Mouse (Mus musculus): ENCODE results near the gene Nr2f2.

Gene Nr2f2

DNA sequence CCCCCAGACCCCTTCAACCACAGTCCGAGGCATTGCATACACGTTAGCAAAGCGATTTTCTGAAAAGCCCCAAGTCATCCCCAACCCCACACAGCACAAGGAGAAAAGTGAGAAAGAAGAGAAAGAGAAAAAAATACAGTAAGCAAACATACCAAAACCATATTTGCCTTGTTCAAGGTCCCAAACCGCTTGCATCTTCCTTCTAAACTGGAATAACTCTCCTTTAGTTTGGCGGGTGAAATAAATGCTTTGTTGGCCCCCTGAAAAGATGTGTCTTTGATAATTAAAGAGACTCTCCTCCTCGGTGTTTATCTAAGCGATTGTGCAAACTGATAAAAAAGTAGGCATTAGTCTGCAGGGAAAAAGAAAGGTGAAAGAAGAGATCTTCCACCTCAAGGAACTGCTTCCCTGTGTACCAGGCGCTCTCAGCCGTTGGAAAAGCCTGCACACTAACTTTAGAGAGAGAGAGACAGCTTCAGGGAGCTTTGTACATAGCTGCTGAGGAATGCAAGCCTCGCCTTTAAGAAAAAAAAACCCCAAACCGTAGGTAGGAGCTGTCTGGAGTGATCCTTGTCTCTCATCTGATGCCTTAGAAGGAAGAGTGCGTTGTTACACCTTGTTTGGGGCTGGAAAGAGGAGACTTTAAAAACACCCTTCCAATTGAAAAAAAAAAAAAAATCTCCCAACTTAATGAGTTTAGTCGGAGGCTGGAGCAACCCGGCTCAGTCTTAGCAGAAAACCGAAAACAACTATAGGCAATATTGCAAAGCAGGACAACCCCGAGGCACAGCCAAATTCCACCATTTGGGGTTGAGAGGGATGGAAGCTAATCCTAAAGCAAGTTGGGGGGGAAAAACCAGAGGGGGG lies at the start of gene Nr2f2:
Gene Nr2f2 (minus strand): TSS at position 795 of the 867 bp plus-strand sequence.
- peak in 1 of 2 experiments; percentile 18 for DNase-seq (ENCODE audit: low spot score in 2 of 2)

DNA sequence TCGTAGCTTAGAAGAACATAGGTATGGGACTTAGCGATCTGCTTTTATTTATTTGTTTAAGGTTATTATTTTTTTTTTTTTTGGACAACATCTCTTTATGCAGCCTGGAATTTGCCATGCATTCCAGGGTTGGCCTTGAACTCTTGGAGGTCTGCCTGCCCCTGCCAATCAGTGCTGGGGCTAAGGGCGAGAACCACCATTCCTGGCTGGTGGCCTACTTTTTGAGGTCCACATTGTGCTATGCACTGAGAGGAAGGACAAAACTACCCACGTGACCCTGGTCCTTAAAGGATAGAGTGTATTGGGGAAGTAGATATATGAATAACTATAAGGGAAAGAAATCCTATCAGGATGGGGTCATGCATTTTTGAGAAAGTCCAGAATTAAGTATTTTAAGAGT lies 47.9 kb upstream of the Nr2f2 start:
- no peak for DNase-seq (ENCODE audit: low spot score in 2 of 2)

DNA sequence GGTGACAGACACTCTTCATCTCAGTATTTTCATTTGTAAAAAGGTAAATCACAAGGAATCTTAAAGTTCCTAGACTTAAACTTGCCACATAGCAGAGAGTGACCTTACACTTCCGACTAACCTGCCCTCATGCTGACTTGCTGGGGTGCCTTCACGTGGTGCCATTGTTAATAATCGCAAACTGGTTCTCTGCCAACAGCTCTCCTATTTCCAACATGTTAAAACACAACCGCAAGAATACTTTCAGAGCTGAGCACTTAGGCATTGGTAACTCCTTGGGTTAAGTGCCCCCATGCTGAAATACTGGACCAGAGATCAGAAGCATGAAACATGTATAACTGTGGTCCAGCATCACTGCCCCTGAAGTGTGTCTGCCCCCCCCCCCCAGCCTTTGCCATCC lies 47.1 kb upstream of the Nr2f2 start:
- no peak for DNase-seq (ENCODE audit: low spot score in 2 of 2)

DNA sequence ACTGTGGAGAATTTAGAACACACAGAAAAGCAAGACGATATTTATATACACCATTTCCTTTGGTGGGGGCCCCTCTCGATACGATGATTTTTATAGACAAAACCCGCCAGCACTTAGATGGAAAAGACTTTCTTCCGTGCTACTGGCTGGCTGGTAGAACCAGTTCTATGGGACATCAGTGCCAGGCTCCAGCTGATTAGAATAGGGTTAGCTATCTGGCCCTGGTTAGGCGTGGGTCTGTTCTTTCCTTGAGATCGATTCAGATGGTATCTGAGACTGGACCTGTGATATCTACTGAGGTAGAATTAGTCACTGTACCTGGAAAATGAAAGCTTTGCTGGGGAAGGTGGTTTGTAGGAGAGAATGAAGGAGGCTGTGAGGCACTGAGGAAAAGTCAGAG lies 46.4 kb upstream of the Nr2f2 start:
- no peak for DNase-seq (ENCODE audit: low spot score in 2 of 2)

DNA sequence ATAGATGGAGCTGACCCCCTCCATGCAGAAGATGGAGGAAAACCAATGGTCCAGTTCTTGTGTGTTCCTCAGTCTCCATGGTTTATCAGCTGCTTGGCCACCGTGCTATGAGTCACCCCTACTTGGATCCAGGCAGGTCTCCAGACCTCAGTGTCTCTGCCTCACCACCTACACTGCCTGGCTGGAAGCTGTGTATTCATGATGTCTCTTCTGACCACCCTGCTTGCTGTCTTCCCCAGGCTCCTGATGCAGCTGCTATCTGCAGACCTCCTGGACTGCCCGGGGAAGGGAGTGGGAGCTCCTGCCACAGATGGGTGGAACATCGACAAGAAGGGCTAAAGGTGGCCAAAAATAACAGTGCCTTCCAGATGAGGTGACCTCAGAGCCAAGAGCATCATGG lies 43.8 kb upstream of the Nr2f2 start:
- no peak for DNase-seq (ENCODE audit: low spot score in 2 of 2)

DNA sequence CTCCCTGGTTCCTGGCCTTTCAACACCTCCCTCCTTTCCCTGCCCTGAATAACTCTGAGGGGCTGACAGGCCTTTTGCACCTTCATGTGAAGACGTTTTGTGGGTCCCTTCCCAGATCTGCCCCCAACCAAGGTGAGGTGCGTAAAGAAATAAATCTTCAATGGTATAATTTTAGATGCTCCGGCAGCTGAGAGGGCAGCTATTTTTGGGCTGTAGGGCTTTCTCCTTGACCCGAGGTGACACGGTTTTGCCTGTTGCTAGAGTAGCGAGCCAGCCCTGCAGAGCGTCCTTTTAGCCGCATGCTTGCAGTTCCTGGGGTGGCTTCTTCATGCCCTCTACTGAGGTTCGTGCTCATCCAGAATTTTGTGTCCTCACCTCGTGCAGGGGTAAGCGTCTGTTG lies 43.4 kb upstream of the Nr2f2 start:
- DNase-seq (ENCODE audit: low spot score in 2 of 2): no peak

DNA sequence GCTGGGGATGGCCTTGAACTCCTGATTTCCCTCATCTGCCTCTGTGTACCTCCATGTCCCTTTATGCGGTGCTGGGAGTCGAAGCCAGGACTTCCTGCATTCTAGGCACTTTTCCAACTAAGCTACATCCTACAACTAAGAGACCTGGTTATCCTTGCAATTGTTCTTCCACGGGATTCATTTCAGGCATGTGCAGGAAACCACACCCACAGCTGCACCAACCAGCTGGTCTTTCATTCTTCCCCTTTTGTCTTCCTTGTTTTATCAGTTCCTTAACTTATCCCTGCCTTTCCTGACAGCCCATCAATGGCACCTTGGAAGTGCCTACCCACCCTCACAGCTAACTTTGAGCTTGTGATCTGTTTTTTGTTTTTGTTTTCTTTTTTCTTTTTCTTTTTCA lies 42.3 kb upstream of the Nr2f2 start:
- no peak for DNase-seq (ENCODE audit: low spot score in 2 of 2)

DNA sequence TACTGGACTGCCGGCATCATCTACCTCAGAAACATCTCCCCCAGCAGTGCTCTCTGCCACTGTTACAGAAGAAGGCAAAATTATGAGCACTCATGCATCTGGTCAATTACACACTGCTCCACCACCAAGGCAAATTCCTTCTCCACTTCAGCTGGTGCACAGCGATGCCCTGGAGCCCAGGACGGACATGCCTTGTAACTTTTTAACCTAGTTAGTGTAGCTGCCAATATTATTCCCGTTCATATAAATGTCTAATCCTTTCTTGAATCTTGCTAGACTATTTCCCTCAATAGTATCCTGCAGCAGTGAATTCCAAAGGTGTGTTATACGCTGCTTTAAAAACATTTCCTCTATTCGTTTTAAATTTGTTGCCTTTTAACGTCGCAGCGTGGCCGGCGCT lies 40.6 kb upstream of the Nr2f2 start:
- DNase-seq (ENCODE audit: low spot score in 2 of 2): no peak

DNA sequence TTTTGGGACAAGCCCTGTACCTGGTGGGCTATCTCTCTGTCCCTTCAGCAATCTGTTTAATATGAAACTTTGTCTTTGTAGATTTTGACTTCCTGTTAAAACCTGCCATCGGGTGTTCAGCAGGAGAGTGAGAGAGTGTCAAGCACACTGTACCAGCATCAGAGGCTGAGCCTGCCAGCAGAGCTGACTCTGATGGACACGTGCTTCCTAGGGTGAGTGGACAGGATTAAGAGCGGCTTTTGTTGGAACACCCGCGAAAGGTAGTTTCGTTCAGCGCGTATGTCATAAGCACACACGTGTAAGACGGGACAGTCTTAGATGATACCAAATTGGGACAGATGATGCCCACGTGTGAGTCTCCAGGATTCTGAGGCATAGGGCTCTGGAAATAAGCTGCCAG lies 40.0 kb upstream of the Nr2f2 start:
- DNase-seq (ENCODE audit: low spot score in 2 of 2): no peak

DNA sequence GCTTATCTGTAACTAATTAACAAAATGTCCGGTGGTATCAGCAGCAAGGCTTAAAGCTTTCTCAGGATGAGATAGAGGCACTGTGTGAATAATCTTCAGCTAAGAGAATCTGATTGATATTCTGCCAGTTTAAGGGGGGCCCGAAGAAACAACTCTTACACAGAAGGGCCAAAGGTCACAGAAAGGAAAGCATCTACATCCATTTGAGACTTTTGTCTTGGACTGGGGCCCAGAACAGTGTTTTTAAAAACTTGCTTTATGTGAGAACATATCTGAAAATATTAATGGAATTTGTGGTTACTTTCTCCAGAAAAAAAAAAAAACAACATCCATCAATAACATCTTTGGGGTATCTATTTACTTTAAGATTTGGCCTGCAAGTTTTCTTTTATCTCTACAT lies 38.9 kb upstream of the Nr2f2 start:
- DNase-seq (ENCODE audit: low spot score in 2 of 2): no peak

DNA sequence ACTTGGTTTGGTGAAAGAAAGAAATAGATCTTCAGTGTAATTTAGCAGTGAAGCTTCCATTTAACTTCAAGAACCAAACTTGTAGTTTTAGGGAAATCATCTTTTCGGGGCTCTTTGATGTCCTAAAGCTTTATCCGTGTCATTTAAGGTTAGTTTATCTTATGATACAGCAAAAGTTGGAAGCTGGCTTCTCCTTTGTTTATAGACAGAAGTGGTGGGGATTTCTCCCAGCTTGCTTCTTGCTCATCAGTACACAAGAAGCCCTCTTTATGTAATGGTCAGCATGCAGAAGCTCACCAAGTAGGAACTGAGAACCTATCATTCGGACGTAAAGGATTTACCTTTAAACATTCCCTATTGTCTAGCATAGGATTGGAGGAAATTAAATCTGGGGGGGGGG lies 16.3 kb upstream of the Nr2f2 start:
- DNase-seq (ENCODE audit: low spot score in 2 of 2): no peak

DNA sequence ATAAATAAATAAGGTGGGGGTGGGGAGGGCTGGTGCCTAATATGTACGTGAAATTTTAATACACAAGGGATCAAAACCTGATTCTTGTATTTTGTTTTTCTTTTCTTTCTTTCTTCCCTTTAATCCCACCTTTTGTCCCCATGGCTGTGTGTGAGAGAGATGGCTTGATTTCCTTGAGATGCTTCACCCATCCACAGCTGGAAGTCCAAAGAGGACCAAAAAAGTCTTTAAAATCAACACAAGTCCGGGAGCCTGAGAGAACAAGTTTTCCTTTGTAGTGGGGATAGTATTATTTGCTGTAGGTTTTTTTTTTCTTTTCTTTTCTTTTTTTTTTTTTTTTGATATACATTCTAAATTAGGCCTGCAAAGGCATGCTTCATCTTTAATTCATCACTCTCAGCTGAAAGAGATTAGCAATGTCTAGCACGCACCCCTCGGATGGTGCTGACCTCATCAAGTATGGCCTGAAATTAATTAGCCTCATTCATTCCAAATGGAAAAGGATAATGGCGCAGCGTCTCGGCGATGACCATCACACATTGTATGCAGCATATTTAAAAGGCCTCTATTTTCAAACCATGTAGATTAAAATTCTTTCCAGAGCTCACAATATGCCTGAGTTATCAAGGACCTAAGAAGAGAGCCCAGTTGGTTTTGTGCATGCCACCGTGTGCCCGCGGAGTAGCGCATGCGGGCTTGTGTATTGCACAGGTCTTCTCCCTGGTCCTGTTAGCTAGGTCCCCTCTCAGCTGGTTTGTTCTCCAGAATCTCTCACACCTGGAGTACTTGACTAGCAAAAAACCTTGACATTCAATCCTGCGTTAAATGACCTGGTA lies 15.1 kb upstream of the Nr2f2 start:
- no peak for DNase-seq (ENCODE audit: low spot score in 2 of 2)

DNA sequence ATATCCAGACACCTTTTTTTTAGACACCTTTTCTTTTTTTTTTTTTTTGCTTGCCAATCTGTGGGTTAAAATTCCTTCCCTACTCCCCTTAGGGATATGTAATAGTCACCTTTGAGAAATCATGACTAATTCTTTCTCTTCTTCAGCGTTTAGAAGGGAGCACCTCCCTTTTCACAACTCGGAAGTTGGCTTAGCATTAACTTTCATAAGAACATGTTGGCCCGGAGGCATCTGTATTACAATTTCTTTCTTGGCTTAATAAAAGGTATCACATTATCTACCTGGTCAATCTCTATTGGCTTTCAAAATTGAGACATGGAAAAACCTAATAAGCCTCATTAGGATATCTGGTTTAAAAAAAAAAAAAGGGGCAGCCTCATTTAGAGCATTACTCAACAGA lies 14.4 kb upstream of the Nr2f2 start:
- no peak for DNase-seq (ENCODE audit: low spot score in 2 of 2)

DNA sequence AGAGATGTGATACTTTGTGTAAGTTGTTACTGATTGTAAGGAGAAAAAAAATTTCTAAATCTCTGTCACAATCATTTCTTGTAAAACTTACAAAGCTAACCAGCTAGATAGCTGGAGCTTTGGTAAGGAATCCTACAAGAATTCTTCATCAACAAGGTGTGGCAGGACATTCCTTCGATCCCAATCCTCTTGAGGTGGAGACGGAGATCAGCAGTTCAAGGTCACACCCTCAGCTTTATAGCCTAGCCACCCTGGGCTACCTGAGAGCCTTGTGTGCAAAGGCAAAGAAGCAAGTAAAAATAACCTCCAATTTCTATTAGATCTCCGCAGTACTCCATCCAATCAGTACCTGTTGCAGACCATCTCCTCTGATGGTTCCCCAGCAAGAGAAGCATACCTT lies 13.7 kb upstream of the Nr2f2 start:
- no peak for DNase-seq (ENCODE audit: low spot score in 2 of 2)

DNA sequence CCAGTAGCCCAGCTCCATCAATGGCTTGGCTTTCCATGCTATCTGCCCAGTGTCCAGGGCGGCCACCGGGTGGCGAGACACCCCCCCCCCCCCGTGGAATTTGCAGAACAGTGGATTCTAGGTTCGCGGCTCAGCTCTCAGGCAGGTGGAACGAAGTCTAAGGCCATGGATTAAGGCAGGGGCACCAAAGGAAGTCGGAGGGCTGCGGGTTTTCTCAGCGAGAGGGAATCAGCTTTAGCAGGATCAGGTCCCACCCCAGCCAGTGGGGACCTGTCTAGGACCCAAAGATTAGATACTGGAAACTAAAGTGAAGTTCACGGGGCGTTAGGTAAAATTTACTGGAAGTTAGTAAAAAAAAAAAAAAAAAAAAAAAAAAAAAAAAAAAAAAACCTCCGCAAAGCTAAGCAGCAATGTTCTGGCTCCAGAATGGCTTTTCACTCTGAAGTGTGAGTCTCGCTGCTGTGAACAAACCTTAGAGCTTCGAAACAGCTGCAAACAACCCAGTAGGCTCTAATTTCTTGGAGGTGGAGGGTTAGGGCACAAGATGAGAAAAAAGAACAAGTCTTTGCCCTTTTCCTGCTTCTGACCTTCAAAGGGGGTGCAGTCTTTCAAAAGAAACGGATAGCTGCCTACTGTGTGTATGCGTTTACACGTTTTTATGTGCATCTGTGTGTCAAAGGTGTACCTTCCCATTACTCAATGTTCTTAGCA lies 4.2 kb upstream of the Nr2f2 start:
- no peak for DNase-seq (ENCODE audit: low spot score in 2 of 2)

DNA sequence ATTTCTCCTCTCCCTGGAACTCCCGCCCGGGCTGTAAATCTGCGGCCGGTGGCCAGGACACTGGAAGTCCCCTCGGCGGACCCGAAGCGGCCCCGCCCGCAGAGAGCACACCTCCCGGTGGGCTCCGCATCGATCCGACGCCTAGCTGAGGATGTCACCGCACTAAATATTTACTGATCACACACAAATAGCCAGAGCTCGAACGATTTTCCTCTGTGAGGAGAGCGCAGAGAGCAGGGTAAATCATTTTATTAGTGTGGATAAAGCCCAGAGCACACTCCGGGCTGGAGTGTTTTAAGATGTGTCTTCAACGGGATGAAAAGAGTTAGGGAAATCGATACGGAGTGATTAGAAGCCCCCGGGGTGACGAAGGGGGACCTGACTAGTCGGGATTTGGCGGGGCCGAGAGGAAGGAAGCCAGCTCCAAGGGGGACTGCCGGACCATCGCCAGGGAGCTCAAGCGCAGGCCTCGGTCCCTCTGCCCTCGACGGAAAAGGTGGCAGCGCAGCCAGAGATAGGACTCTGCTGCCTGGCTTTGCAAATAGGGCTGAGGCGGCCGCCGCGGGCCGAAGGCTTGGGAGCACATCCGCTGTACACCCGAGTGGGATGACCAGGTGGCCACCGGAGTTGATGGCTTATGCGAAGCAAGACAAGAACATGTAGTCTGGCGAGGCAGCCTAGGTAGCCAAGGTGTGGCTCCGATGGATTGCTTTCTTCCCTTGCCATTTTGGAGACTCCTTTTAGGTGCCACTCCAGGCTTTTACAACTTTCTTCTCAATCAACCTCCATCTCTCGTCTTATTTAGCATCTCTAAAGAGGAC lies 3.4 kb upstream of the Nr2f2 start:
- DNase-seq (ENCODE audit: low spot score in 2 of 2): peak; percentile 21 to 25

DNA sequence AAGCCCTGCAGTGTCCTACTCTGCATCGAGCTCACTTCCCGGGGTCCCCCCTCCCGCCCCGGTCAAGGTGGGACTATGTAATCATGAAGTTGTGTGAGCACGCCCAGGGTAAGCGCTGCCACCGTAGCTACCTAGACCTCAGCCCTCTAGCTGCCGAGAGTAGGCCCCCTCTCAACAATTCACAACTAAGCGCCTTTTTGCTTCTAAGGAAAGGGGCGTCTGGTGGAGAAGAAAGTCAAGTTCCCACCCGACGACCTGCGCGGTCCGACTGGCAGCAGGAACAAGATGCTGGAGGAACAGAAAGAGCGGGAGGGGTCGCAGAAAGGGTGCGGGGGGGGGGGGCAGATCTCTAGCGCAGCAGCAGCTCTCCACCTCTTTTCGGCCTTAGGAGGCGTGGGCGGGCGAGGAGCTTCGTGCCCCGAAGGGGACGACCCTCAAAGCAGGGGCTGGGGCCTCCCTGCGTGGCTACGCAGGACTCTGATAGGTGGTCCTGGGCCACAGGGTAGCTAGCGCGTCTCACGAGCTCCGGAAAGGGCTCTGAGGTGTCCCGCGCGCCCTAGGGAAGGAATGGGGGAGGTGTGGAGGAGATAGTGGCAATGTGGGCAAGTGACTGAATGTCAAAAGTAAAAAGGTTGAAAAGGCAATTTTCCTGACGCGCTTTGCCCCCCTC lies 2.7 kb upstream of the Nr2f2 start:
- DNase-seq (ENCODE audit: low spot score in 2 of 2): peak in 1 of 2 experiments; percentile 20

DNA sequence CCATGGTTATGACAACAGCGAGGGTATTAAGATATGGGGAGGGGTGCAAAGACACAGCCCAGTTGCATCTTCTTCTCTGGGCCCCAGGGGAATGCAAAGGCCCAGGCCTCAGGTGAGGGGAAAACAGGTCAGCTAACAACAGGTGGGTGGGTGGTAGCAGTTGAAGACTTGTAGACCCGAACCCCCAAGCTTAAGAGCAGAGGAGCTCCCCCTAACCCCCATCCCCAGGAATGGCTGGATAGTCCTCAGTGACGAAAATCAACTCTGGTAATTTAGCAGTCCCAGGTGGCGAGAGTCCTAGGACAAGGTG lies 2.2 kb upstream of the Nr2f2 start:
- no peak for DNase-seq (ENCODE audit: low spot score in 2 of 2)

DNA sequence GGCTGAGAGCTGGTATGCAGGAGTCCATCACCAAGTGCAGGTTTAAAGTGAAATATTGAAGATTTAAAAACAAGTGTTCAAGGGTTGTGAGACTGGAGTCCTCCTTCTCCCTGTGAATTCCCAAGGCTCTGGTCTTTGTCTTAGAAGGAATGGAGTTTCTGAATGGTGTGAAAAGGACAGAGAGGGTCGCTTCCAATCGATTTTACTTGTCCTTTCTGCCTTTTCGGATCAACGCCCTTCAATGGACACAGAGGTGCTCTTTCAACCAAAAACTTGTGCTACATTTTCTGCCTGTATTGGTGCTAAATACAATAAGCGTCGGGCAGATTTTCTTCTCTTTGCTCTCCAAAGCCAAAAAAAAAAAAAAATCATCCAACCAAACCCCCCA lies 1.7 kb upstream of the Nr2f2 start:
- DNase-seq (ENCODE audit: low spot score in 2 of 2): no peak

DNA sequence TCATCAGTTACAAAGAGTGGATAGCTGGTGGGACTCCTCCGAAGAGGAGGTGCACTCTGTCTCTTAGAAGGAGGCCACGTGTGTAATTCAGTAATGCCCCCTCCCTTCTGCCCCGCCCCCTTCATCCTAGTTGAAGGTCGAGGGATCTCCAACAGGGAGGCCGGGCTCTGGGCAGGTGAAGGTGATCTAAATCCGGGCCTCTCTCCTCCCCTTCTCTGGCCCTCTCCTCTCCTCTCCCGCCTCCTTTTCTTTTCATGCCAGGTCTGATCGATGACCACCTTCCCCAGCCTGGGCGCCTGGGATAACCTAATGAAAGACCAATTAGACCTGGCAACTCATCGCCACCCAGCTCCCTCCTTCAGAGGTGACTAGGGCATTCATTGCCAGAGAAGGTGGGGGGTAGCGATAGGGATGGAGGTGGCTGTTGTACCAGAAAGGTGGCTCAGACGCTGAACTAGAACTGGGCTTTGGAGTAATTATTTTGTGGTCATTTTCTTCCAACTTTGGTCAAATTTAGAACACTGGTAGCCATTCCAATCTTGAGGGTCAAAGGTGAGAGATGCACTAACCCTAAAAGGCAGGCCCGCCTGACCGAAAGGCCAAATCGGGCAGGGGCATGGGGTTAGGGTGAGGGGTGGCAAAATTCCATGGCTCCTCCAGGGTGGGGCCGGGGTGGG lies 1.2 kb upstream of the Nr2f2 start:
- peak; percentile 23 to 25 for DNase-seq (ENCODE audit: low spot score in 2 of 2)

DNA sequence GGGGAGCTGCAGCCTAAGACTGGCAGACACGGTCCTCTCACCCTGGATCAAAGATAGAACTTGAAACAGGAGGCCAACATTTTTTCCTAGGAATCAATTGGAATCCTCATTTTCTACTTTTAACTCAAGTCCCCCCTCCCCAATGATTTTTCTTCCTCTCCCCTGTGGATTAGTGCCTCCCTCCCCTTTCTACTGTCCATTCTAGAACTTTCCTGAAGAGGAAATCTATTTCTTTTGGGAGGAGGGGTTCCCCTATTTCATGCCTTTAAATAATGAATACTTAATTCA lies 217 bp upstream of the Nr2f2 start:
- DNase-seq (ENCODE audit: low spot score in 2 of 2): no peak

All from right cerebral cortex, postnatal 10 days (tissue).